Mouse (Mus musculus) MN1 (cell line): ENCODE measurements around the gene Eipr1.
"Not testable (repeated sequence)": the region's sequence is repeated elsewhere in the genome, so short reads cannot be mapped to it uniquely, and the experiment has no call there.

Source experiments
- DNase-seq: peaks from one replicate; pipeline ENCODE4 v3.0.0-alpha.2; 2016; ENCODE audit warnings: low spot score

Gene Eipr1

DNA sequence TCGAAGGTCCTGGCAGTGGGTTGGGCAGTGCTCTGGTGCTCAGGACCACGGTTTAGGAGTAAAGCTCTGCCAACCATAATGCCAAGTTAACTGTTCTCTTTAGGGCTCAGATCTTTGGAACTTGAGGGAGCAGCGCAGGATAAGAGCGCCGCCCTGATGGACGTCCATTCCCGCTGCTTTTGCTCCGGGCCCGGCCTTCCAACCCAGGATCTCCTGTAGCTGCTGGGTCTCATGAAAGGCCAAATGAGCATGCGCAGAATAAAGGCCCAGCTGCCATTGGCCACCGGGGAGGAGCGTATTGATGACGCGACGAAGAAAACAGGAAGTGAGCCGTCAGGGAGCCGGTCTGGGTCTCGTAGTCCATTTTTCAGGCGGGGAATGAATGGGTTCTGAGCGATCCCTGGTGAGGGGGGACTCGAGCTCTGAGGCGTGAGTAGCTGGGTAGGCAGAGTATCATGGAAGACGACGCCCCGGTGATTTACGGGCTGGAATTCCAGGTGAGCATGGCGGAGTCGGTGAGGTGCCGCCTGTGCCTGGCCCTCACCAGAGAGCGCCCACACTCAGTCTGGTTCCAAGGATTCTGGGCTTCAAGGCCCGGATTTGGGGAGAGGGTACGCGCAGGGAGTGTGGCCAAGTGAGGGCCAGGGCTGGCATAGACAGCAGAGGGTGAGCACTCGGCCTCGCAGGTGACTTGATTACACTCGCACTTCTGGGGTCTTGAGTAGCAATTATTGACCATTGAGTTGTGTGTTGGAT lies at the start of gene Eipr1:
Eipr1 (plus strand) TSS at position 296 of the 756 bp plus-strand sequence.
- peak; percentile 98 for DNase-seq

DNA sequence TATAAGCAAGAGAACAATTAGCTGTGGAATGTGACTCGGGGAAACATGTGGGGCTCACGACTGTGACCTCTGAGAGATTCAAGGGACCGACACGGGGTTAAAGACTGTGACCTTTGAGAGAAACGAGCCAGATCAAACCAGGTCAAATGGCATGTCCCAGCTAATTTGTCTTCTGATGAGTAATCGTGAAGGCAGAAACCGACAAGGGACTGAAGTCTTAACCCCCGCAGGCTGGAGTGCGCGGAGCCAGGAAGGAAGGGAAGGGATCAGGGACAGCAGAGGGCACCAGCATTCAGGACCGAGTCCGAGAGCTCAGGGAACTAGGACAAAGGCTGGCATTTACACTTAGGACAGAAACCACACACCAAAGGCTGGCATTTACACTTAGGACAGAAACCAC lies 47.2 kb upstream of the Eipr1 start:
- DNase-seq, result no peak

DNA sequence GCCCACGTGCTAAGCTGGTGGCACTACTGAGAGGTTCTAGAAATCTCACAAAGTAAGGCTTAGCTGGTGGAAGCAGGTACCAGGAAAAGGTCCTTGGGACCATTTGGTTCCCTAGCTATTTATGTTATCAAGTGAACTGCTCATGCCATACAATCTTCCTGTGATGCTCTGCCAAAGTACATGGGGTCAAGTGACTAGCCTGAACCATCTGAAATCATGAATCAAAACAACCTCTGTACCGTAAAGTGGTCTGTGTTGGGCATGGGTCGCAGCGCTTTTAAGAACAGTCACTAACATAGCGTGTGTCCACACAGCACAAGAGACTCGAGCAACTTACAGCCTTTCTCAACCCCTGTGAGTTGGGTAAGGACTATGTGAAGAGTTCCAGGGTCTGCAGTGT lies 46.4 kb upstream of the Eipr1 start:
- DNase-seq, result no peak

DNA sequence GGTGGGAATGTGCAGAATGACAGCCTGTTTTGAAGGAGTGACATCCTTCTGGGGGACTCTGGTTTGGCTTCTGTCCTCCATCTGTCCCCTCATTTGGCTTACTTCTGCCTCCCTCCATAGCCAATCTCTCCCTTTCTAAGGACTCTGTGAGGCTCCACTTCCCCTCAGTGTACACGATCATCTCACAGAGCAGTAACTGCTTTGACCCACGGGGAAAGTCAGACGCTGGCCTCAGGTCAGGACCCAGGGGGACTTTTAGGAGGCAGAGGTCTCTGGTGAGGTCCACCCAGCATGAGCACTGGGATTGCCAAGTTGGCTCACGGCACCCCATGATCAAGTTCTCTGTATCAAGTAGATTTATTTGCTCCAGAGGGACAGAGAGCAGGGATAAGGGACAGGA lies 43.4 kb upstream of the Eipr1 start:
- no peak for DNase-seq

DNA sequence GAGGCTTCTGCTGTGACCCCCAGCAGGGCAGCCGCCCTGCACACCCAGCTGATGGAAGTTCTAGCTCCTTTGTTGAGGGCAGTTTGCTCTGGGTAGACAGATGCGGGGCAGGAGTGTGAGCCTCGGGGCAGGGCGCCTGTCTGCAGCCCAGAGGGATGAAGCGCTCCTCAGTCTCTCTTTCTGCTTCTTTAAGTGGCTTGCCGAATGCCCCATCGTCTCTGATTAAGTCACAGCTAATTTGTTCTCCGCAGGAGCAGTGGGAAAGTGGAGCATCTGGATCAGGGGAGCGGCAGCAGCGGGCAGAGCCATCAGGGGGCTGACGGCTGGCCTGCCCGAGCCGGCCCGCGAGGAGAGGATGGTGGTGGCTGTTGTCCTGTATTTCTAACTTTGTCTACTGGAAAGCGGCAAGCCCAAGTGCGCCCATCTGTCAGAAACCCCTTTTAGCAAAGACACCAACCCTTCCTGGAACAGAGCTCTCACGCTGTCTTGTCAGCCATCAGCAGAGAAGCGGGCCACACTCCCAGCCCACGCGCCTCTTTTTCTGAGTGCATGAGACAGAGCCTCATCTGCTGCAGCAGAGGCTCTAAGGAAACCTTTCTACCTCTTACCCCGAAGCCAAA lies 40.9 kb upstream of the Eipr1 start:
- DNase-seq, result no peak

DNA sequence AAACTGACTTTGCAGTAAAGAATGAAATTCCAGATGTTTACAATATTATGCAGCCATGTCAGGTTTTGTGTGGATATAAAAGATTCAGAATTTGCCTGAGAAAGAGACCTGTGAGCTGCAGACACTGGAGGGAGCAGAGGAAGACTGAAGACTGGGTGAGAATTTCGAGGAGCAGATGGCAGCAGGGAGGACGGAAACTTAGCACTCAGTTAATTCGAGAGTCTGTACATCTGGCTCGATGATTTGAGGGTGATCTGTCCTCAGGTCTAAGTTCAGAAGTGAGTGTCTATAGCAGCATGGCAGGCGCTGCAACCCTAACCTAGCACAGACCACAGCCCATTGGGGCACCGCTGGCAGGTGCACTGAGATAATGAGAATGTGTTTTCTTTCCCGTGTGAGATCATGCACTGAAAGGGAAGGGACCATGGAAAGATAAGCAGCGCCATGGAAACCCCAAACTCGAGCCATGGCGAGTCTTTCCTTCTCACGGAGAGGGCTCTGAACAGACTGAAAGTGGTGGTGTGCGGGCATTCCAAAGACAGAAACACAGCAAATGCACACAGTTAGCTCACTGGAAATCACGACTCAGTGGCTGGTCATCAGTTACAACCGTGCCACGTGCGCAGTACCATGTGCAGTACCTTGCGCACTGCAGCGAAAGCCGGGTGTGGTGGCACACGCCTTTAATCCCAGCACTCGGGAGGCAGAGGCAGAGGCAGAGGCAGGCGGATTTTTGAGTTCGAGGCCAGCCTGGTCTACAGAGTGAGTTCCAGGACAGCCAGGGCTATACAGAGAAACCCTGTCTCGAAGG lies 36.6 kb upstream of the Eipr1 start:
- DNase-seq, result no peak

DNA sequence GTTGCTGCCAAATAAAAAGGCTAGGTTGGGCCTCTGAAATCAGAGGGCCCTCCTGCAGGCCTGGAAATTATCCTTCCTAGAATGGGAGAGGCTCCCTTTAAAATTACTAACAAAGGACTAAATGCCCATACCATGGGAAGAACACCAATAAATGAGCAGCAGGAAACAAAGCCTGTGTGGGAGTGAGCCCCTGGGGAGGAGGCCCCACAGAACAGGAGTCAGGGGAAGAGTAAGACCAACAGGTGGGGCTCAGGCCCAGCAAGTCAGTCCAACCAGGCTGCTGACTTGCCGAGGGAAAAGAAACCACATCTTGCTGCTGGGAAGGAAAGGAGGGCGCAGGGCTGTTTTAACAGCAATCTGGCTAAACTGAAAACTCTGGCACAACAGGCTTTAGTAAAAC lies 34.5 kb upstream of the Eipr1 start:
- no peak for DNase-seq

DNA sequence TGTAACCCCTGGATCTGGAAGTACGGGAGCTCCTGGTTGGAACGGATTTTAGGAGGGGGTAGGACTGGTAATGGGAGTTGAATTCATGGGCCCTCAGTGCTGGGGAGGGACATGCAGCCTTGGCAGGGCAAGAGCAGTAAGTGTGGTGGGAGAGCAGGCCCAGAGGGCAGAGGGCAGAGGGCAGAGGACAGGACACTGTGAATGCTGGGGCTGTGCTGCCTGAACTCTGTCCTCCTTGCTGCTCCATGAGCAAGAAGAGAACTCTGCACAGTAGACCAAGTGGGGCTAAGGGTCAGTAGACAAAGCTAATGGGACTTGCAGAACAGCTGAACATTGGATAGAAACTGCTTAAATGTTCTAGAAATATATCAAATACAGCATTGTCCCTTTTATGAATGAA lies 33.5 kb upstream of the Eipr1 start:
- DNase-seq, result no peak

DNA sequence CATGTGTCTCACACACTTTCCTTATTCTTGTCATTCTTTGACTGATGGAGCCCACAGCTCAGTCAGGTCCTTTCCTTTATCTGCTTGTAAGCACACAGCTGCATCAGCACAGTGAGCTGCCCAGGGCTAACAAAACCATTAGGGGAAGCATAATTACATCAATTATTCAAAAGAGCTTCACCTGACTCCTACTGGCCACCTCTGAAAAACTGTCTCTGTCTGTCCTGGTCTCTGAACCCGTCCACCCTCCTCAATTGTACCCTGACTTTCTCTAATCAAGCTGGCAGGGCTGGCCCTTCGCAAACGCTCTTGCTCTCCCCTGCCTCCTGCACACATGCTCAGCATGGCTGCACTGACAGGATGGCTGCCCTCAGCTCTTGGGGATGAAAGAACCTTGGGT lies 27.2 kb upstream of the Eipr1 start:
- DNase-seq, result no peak

DNA sequence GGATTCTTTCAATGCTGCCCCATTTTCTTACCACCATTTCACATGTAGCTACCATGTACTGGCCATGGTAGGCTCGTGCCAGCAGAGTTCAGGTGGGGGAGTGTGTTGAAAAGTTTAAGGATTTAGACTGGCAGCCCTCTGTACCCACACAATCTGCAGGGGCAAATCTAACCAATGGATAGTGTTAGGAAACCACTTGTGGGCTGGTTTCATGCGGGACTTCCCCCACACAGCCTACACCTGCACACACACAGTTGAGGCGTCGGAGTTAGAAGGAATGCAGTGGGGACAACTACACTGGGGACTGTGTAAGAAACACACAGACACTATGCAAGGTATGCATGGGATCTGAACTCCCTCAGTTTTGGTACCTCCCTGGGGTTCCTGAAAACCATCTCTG lies 25.4 kb upstream of the Eipr1 start:
- no peak for DNase-seq

DNA sequence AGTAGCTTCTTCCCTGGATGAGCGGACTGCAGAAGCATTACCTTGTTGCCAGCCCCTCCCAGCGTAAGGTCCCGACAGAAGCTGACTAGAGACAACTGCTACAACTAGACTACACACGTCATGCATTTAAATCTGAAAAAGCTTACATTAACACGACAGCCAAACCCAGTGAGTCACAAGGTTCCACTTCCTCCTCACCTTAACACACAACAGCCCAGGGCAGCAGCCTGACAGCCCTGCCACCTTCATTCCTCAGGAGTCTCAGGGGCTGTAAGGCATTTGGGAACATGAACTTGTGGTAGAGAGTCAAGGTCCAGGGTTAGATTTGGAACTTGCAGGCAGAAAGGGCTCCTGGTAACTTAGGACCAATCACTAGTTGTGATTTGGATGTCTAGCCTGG lies 24.5 kb upstream of the Eipr1 start:
- no peak for DNase-seq

DNA sequence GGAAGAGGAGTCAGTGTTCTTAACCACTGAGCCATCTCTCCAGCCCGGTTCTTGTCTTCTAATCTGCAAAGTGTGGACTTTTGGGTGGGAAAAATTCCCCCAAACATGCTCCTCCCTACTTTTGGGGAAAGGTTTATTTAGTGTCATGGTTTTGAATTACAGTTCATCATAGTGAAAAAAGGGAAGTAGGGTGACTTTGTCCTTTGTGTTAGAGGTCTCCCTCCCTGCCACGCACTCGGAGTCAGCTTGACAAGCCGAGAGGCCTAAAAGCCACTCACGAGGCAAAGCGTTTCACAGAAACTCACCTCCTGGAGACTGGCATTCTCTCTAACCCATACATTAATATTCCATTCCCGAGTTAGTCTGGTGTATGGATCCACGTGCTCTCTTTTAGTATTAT lies 19.0 kb upstream of the Eipr1 start:
- DNase-seq, result no peak

DNA sequence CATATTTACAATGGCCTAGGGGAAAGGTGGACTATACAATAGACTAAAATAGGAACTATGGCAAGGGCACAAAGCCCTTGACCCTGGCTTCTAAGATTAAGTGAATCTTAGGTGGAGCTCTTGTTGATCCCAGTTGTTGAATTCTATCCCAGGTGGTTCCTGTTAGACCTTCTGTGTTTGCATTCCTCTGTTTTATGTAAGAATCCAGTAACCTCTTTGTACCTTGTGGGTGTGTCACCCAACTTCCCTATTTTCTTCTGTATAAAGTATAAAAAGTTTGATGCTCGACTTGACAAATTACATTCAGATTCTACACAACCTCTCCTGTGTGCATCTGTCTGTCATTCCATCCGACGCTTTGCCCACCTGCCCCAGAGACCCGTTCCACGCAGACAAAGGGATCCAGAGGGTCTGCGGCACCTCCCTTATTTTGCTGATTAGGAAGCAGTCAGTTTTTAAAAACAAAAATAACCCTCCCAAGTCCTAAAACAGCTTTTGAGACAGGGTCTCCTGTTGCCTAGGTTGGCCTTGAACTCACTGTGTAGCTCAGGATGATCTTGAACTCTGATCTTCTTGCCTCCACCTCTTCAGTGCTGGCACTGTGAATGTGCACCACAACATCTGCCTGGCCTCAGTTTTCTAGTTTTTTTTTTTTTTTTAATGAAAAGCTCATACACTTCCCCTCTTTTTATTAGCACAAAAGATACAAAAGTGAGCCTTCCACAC lies 17.9 kb upstream of the Eipr1 start:
- DNase-seq, result not testable (repeated sequence)

DNA sequence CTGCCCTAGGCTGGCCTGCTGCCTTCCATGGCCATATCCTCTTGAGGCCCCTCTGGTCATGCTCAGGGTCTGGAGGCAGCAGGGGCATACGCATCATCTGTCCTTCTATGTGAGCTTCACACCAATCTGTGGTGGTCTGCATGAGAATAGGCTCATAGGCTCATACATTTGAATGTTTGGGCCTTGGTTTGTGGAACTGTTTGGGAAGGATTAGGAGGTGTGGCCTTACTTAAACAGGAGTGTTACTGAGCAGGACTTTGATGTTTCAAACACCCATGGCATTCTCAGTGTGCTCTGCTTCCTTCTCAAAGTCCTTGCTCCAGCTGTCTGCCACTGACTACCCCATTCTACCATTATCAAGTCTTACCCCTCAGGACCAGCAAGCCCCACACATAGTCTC lies 17.3 kb upstream of the Eipr1 start:
- DNase-seq, result no peak

DNA sequence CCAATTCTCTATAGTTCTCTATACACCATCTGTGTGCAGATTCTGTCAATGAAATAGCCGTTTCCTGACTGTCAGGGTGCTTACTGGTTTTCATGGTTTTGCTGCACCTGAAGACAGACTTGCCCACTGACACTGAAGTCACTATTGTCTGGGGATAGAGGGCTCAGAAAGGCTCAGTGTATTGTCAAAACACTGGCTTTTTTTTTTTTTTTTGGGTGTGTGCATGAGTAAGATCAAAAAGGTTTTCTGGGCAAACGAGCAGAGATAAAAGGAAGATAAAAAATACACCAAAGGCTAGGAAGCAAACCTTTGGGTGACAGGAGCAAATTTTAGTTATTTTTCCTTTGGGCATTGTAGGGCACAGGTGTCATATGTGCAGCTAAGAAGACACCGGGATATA lies 16.3 kb upstream of the Eipr1 start:
- no peak for DNase-seq

DNA sequence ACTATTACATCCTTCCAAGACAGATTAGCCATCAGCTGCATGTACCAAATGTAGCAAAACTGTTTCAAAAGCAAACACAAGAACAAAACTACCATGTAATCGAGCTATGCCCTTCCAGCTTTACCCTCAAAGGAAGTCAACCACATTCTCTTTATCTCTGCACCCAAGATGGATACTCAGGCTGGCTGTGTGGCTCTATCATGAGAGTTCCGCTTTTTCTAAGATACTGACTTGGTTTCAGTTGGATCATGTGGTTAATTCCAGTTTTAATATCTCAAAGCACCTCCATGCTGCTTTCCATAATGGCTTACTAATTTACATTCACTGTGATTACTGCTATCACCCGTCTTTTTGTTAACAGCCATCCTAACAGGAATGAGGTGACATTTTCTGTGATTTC lies 8.3 kb upstream of the Eipr1 start:
- DNase-seq, result no peak

DNA sequence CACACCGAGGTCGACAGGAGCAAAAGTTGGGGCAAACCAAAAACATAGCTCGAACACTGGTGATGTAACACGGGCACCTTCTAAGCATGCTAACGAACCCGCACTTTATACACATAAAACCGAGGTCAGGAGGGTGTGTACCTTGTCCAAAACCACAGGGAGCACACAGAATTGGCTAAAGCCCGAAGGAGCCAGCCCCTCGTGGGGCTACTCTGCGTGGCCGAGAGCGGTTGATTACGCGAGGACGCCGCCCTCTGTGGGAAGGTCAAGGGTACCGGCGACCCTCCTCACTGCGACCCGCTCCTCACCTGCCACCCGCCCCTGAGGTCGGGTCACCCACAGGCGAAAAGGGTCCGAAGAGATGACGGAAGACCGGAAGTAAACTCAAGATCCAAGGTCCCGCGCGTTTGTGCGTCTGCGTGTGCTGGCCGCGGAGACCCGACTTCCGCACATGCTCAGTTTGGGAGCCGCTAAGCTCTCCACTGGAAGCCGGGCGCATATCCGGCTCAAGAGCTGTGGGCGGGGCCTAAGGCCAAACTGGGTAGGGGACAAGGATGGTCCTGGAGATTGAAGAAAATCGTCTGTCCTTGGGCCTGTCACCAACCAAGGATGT lies 1.5 kb upstream of the Eipr1 start, which contains the start of gene Trappc12:
Trappc12 (minus strand) TSS at position 452 of the 613 bp plus-strand sequence.
- peak; percentile 95 for DNase-seq

DNA sequence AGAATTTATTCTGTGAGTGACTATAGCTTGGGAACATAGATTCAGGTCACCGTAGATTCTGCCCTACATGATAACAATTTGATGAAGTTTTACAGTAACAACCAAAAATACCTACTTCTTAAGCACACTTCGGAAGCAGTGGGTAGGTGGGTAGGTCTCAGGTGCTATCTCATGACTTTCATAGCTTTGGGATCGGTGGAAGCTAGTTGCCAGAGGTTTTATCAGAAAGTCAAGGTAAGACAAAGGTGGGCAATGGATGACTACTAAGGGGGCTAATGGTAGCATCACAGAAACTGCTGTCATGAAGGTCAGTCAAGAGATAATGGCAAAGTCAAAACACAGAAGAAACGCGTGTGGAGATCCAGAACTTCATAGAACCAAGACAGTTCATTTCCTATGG lies 727 bp upstream of the Eipr1 start:
- no peak for DNase-seq

DNA sequence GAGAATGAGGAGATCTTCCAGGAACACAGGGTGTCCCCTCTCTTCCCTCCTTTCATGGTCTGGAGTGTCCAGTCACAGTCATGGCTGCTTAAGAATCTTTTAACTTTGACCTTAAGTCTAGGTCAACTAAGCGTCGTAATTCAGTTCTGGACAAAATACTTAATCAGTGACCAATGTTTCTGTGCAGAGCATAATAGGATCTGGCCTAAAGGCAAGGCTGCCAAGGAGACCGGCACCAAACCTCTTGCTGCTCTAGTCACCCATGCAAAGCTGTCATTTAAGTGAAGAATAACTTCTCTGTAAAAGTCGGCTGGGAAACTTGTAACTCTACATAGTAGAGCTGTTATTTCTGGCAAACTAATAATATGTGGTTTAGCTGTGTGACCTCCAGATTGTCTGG lies 4.4 kb downstream of the Eipr1 start:
- DNase-seq, result no peak

DNA sequence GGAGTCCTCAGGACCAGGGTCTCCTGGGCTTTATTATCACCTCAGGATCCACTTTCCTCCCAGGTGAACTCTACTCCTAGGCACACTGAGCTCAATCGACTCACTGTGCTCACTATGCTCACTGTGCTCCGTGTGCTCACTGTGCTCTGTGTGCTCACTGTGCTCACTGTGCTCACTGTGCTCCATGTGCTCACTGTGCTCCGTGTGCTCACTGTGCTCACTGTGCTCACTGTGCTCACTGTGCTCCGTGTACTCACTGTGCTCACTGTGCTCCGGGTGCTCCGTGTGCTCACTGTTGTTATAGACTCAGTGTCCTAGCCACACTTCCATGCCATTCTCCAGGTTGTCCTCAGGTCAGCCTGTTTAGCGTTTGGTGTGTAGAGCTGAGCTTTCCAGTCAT lies 18.4 kb downstream of the Eipr1 start:
- DNase-seq, result no peak

DNA sequence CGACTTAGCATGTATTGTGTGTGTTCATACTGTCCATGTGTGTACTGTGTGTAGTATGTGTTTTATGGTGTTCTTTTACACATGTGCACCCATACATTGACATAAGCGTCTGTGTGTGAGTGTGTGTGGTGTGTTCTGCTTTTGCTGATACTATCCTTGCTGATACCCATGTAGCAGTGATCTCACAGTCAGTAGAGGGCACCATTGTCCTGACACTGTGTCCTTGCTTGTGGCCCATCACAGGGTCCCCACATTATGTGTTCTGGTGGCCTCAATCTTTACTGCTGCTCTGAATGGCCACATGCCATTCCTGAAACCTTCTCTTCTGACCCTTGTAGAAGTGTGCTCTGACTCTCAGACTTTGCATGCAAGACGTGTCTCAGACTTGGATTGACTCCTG lies 22.2 kb downstream of the Eipr1 start:
- no peak for DNase-seq

DNA sequence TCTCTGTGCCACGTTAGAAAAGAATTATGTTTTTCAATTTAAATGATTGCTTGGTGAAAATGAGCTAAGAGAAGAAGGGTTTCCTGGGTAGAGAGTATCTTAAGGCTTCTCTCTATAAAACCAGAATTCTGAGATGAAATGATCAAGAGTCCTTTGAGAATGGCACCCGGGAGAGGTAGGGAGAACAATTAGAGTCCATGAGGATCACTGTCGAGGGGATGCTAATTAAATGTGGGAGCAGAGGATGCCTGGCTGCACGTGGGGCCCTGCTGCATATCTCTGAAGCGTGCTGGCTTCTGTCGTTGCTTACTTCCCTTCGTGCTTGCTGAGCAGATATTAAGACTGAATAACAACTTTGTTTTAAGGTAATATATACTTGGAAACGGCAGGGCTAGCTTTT lies 23.5 kb downstream of the Eipr1 start:
- DNase-seq, result no peak
